Mouse (Mus musculus): ENCODE measurements at regions not wholly inside any gene's neighbourhood (a gene's known extent, or its start where the extent isn't known, plus 50 kb on each side); places are given as distances from the start of the nearest gene placed in this dataset.

GRCm38 (mm10) chr12:15897539-15897938 lies 80.8 kb upstream of the Trib2 start:
- H3K4me3 ChIP-seq (ENCODE audit: control insufficient read depth in 1 of 2, insufficient read depth in 1 of 2, low read depth in 2 of 2, low read length in 2 of 2) = no peak overlapping the region
- DNase-seq (ENCODE audit: low read depth, low spot score) = no peak

GRCm38 (mm10) chr12:15896511-15896910 lies 79.8 kb upstream of the Trib2 start:
- DNase-seq (ENCODE audit: low read depth, low spot score) = no peak

More at GRCm38 (mm10) chr12:15897539-15897938, 80.8 kb upstream of the Trib2 start:
- Histone ChIP-seq H3K4me1 (ENCODE audit: control insufficient read depth in 1 of 2, insufficient read depth in 2 of 2, low read length in 2 of 2) (no peaks in the 10 kb centered on the region), H3K36me3 (ENCODE audit: control insufficient read depth in 1 of 2, insufficient read depth in 2 of 2, low read length in 2 of 2) (no peaks in the 10 kb centered on the region), H3K79me2 (ENCODE audit: control insufficient read depth, insufficient read depth, low read length, poor library complexity) (no peaks in the 10 kb centered on the region), H3K27ac (ENCODE audit: control insufficient read depth, low read depth, low read length) (no peak overlapping the region), H3K27me3 (ENCODE audit: control insufficient read depth in 1 of 2, insufficient read depth in 2 of 2, low read length in 2 of 2) (peaks cover 0 to 1% of the 10 kb centered on the region in 2 experiments; a peak in 2 of 4 replicates), H3K9ac (ENCODE audit: control insufficient read depth, low read depth, low read length, poor library complexity, severe bottlenecking) (no peak overlapping the region), H3K9me3 (replicated peaks; ENCODE audit: insufficient read depth, low read length) (no peaks in the 10 kb centered on the region)
- TF ChIP-seq JUND (IDR thresholded peaks at IDR 0.05; ENCODE audit: low read depth, low read length) = no peak
- TF ChIP-seq CHD2 (IDR thresholded peaks at IDR 0.05; ENCODE audit: low read length) = no peak
- no peak for TF ChIP-seq CTCF (IDR thresholded peaks at IDR 0.05 in 2 of 3, conservative IDR thresholded peaks at IDR 0.05 in 1 of 3; ENCODE audit: control insufficient read depth in 1 of 3, insufficient read depth in 1 of 3, low read depth in 2 of 3, low read length in 3 of 3, poor library complexity in 1 of 3, severe bottlenecking in 1 of 3)
- TF ChIP-seq SMC3 (IDR thresholded peaks at IDR 0.05; ENCODE audit: low read depth, low read length) = no peak

GRCm38 (mm10) chr12:15895215-15895614 lies 78.5 kb upstream of the Trib2 start:
- Histone ChIP-seq H3K27me3 (ENCODE audit: control insufficient read depth in 1 of 2, insufficient read depth in 2 of 2, low read length in 2 of 2) (peaks cover 0 to 1% of the 10 kb centered on the region in 2 experiments; a peak in 2 of 4 replicates), H3K9me3 (replicated peaks; ENCODE audit: insufficient read depth, low read length) (no peaks in the 10 kb centered on the region), H3K27ac (ENCODE audit: control insufficient read depth, low read depth, low read length) (no peak overlapping the region), H3K79me2 (ENCODE audit: control insufficient read depth, insufficient read depth, low read length, poor library complexity) (no peaks in the 10 kb centered on the region), H3K36me3 (ENCODE audit: control insufficient read depth in 1 of 2, insufficient read depth in 2 of 2, low read length in 2 of 2) (no peaks in the 10 kb centered on the region), H3K4me1 (ENCODE audit: control insufficient read depth in 1 of 2, insufficient read depth in 2 of 2, low read length in 2 of 2) (no peaks in the 10 kb centered on the region), H3K4me3 (ENCODE audit: control insufficient read depth in 1 of 2, insufficient read depth in 1 of 2, low read depth in 2 of 2, low read length in 2 of 2) (no peak overlapping the region), H3K9ac (ENCODE audit: control insufficient read depth, low read depth, low read length, poor library complexity, severe bottlenecking) (no peak overlapping the region)
- no peak for TF ChIP-seq RAD21 (IDR thresholded peaks at IDR 0.05; ENCODE audit: low read depth, low read length)
- TF ChIP-seq TAL1 (IDR thresholded peaks at IDR 0.05; ENCODE audit: low read length) = no peak
- no peak for TF ChIP-seq HCFC1 (IDR thresholded peaks at IDR 0.05; ENCODE audit: low read depth, low read length)
- TF ChIP-seq ETS1 (IDR thresholded peaks at IDR 0.05; ENCODE audit: low read depth, low read length) = no peak
- no peak for TF ChIP-seq USF1 (IDR thresholded peaks at IDR 0.05; ENCODE audit: low read depth, low read length)
- TF ChIP-seq MEF2A (IDR thresholded peaks at IDR 0.05; ENCODE audit: extremely low read depth, insufficient replicate concordance, low read depth, low read length, poor library complexity, severe bottlenecking) = no peak
- TF ChIP-seq POLR2AphosphoS5 (IDR thresholded peaks at IDR 0.05; ENCODE audit: borderline replicate concordance, low read depth, low read length) = no peak
- no peak for TF ChIP-seq BHLHE40 (IDR thresholded peaks at IDR 0.05; ENCODE audit: borderline replicate concordance, low read depth, low read length)
- no peak for TF ChIP-seq EP300 (IDR thresholded peaks at IDR 0.05; ENCODE audit: low read depth in 1 of 2, low read length in 2 of 2)
- no peak for TF ChIP-seq CHD2 (IDR thresholded peaks at IDR 0.05; ENCODE audit: low read length)
- no peak for TF ChIP-seq MAX (IDR thresholded peaks at IDR 0.05; ENCODE audit: low read length)
- TF ChIP-seq MYC (IDR thresholded peaks at IDR 0.05; ENCODE audit: low read depth, low read length) = no peak
- TF ChIP-seq POLR2A (IDR thresholded peaks at IDR 0.05; ENCODE audit: control insufficient read depth in 1 of 2, insufficient read depth in 1 of 2, low read depth in 1 of 2, low read length in 2 of 2, poor library complexity in 1 of 2) = no peak
- peak; percentile 16 for DNase-seq (ENCODE audit: low read depth, low spot score)

More at GRCm38 (mm10) chr12:15896511-15896910, 79.8 kb upstream of the Trib2 start:
- no peak overlapping the region for H3K27ac ChIP-seq (ENCODE audit: control insufficient read depth, low read depth, low read length)
- H3K79me2 ChIP-seq (ENCODE audit: control insufficient read depth, insufficient read depth, low read length, poor library complexity) = no peaks in the 10 kb centered on the region
- no peak overlapping the region for H3K9ac ChIP-seq (ENCODE audit: control insufficient read depth, low read depth, low read length, poor library complexity, severe bottlenecking)
- H3K36me3 ChIP-seq (ENCODE audit: control insufficient read depth in 1 of 2, insufficient read depth in 2 of 2, low read length in 2 of 2) = no peaks in the 10 kb centered on the region
- TF ChIP-seq MXI1 (IDR thresholded peaks at IDR 0.05; ENCODE audit: low read depth, low read length) (no peak), NRF1 (IDR thresholded peaks at IDR 0.05; ENCODE audit: insufficient read depth, low read depth, low read length, poor library complexity, severe bottlenecking) (no peak), ZMIZ1 (IDR thresholded peaks at IDR 0.05; ENCODE audit: low read depth, low read length) (no peak), E2F4 (IDR thresholded peaks at IDR 0.05; ENCODE audit: borderline replicate concordance, low read depth, low read length) (no peak), TCF12 (IDR thresholded peaks at IDR 0.05; ENCODE audit: low read depth, low read length) (no peak), GATA1 (IDR thresholded peaks at IDR 0.05; ENCODE audit: low read depth, low read length) (no peak), SMC3 (IDR thresholded peaks at IDR 0.05; ENCODE audit: low read depth, low read length) (no peak), MAX (IDR thresholded peaks at IDR 0.05; ENCODE audit: low read length) (no peak), POLR2AphosphoS2 (IDR thresholded peaks at IDR 0.05; ENCODE audit: low read length) (no peak), MAFK (IDR thresholded peaks at IDR 0.05; ENCODE audit: borderline replicate concordance, low read depth, low read length) (no peak), ZC3H11A (IDR thresholded peaks at IDR 0.05; ENCODE audit: low read depth, low read length) (no peak), MYC (IDR thresholded peaks at IDR 0.05; ENCODE audit: low read depth, low read length) (no peak), CHD2 (IDR thresholded peaks at IDR 0.05; ENCODE audit: low read length) (no peak), EP300 (IDR thresholded peaks at IDR 0.05; ENCODE audit: low read depth in 1 of 2, low read length in 2 of 2) (no peak), MEF2A (IDR thresholded peaks at IDR 0.05; ENCODE audit: extremely low read depth, insufficient replicate concordance, low read depth, low read length, poor library complexity, severe bottlenecking) (no peak), RAD21 (IDR thresholded peaks at IDR 0.05; ENCODE audit: low read depth, low read length) (no peak), TBP (IDR thresholded peaks at IDR 0.05; ENCODE audit: low read depth, low read length) (no peak), NELFE (IDR thresholded peaks at IDR 0.05; ENCODE audit: low read depth, low read length) (no peak), CTCF (IDR thresholded peaks at IDR 0.05 in 2 of 3, conservative IDR thresholded peaks at IDR 0.05 in 1 of 3; ENCODE audit: control insufficient read depth in 1 of 3, insufficient read depth in 1 of 3, low read depth in 2 of 3, low read length in 3 of 3, poor library complexity in 1 of 3, severe bottlenecking in 1 of 3) (no peak), POLR2AphosphoS5 (IDR thresholded peaks at IDR 0.05; ENCODE audit: borderline replicate concordance, low read depth, low read length) (no peak)
- H3K4me1 ChIP-seq (ENCODE audit: control insufficient read depth in 1 of 2, insufficient read depth in 2 of 2, low read length in 2 of 2) = no peaks in the 10 kb centered on the region
- H3K9me3 ChIP-seq (replicated peaks; ENCODE audit: insufficient read depth, low read length) = no peaks in the 10 kb centered on the region
- H3K4me3 ChIP-seq (ENCODE audit: control insufficient read depth in 1 of 2, insufficient read depth in 1 of 2, low read depth in 2 of 2, low read length in 2 of 2) = no peak overlapping the region
- H3K27me3 ChIP-seq (ENCODE audit: control insufficient read depth in 1 of 2, insufficient read depth in 2 of 2, low read length in 2 of 2) = peaks cover 0 to 1% of the 10 kb centered on the region in 2 experiments; a peak in 2 of 4 replicates

All from MEL (cell line).